Mouse (Mus musculus): ENCODE data around the gene Abcb1b. TPM values are rescaled to one million over a fixed set of nuclear protein-coding genes. Genes with fewer than 3 reads are reported as not detected.
"Not testable (repeated sequence)": the region's sequence is repeated elsewhere in the genome, so short reads cannot be mapped to it uniquely, and the experiment has no call there.

Abcb1b gene
- total RNA-seq, 4 experiments from 2014 or later = 4.0 to 8.6 (median 6.6) TPM

- no peak for DNase-seq (ENCODE audit: low spot score in 2 of 2)
Measured at GRCm38 (mm10) chr5:8863580-8864337, 65.8 kb downstream of the Abcb1b start.

GRCm38 (mm10) chr5:8865630-8866029 is 67.7 kb downstream of the Abcb1b start:
- DNase-seq (ENCODE audit: low spot score in 2 of 2) = not testable (repeated sequence)

GRCm38 (mm10) chr5:8866366-8866765 is 68.4 kb downstream of the Abcb1b start:
- no peak for DNase-seq (ENCODE audit: low spot score in 2 of 2)

- no peak for DNase-seq (ENCODE audit: low spot score in 2 of 2)
Measured at GRCm38 (mm10) chr5:8868019-8868418, 70.1 kb downstream of the Abcb1b start.

- DNase-seq (ENCODE audit: low spot score in 2 of 2) = no peak
Measured at GRCm38 (mm10) chr5:8872979-8873915, 75.3 kb downstream of the Abcb1b start.

- DNase-seq (ENCODE audit: low spot score in 2 of 2) = no peak
Measured at GRCm38 (mm10) chr5:8877086-8877485, 79.1 kb downstream of the Abcb1b start.

GRCm38 (mm10) chr5:8877800-8878199 is 79.9 kb downstream of the Abcb1b start:
- no peak for DNase-seq (ENCODE audit: low spot score in 2 of 2)

GRCm38 (mm10) chr5:8885837-8886236 is 87.9 kb downstream of the Abcb1b start:
- no peak for DNase-seq (ENCODE audit: low spot score in 2 of 2)

GRCm38 (mm10) chr5:8893300-8894103 is 95.6 kb downstream of the Abcb1b start, which contains the start of gene Abcb4:
Gene Abcb4, plus strand, starts transcription at chr5:8893717.
- DNase-seq (ENCODE audit: low spot score in 2 of 2) = peak; percentile 17 to 61

- DNase-seq (ENCODE audit: low spot score in 2 of 2) = no peak
Measured at GRCm38 (mm10) chr5:8894104-8894425, 96.1 kb downstream of the Abcb1b start.

GRCm38 (mm10) chr5:8894641-8895490 is 96.9 kb downstream of the Abcb1b start:
- DNase-seq (ENCODE audit: low spot score in 2 of 2) = no peak

- no peak for DNase-seq (ENCODE audit: low spot score in 2 of 2)
Measured at GRCm38 (mm10) chr5:8896198-8896597, 98.3 kb downstream of the Abcb1b start.

GRCm38 (mm10) chr5:8898246-8898645 is 100.3 kb downstream of the Abcb1b start:
- no peak for DNase-seq (ENCODE audit: low spot score in 2 of 2)

- no peak for DNase-seq (ENCODE audit: low spot score in 2 of 2)
Measured at GRCm38 (mm10) chr5:8901001-8901400, 103.1 kb downstream of the Abcb1b start.

GRCm38 (mm10) chr5:8902141-8902817 is 104.3 kb downstream of the Abcb1b start:
- DNase-seq (ENCODE audit: low spot score in 2 of 2) = no peak

GRCm38 (mm10) chr5:8904539-8904938 is 106.6 kb downstream of the Abcb1b start:
- DNase-seq (ENCODE audit: low spot score in 2 of 2) = no peak

- DNase-seq (ENCODE audit: low spot score in 2 of 2) = no peak
Measured at GRCm38 (mm10) chr5:8911567-8912198, 113.7 kb downstream of the Abcb1b start.

Data from layer of hippocampus, adult 8-10 months (tissue).